Mouse (Mus musculus) cerebellum, postnatal 36 days (tissue): ENCODE results near the gene Ppip5k2.
"Not testable (repeated sequence)": the region's sequence is repeated elsewhere in the genome, so short reads cannot be mapped to it uniquely, and the experiment has no call there.

ENCODE experiments used
- DNase-seq, 2 experiments: peaks; one replicate each; pipeline ENCODE4 v3.0.0; 2021 to 2022; ENCODE audit warnings: mixed read lengths in 2 of 2

The Ppip5k2 gene

DNA sequence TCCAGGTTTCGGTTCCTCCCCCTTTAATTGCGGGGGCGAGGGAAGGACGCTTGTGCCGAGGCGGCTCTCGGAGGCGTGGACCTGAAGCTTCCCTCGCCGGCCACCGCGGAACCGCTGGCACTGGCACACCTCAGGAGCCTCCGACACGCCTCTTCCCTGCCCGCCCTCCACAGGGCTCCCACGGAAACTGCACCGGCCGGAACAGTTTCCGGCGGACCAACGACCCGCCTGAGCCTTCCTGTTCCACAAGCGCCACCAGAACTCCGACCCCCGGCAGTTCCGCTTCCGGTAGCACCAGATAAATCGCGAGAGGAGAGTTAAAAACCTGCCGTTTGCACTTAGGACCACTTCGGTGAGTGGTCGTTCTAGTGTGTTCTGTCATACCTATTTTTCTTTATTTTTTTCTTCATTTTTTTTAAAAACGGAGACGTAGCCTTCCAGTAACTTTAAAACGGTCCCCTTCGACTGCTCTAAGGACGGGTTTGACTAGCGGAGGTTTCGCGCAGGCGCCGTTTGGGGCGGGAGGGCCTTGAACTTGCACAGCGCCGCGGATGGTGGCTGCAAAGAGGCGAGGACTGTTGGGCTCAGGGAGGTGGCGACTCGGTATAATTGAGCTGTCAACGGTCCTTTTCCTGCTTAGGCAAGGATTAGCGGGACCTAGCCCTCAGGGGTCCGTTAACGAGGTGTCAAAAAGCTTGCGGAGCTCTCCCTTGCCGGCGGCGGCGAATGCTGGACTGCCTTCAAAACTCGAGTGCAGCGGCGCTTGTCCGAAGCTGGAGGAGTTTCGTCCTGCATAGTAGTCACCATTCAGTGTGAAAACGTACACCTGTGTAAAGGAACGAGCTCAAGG is at the start of gene Ppip5k2, which contains the start of gene Gin1:
TSS of gene Ppip5k2 (minus strand) at position 508 of the 850 bp plus-strand sequence.
TSS of gene Gin1 (plus strand) at position 269 of the 850 bp plus-strand sequence.
- peak; percentile 95 to 96 for DNase-seq

GRCm38 (mm10) chr1:97809255-97809912 is 39.2 kb upstream of the Ppip5k2 start:
- no peak for DNase-seq

GRCm38 (mm10) chr1:97804520-97804919 is 34.3 kb upstream of the Ppip5k2 start:
- DNase-seq = no peak

- DNase-seq = no peak
Observed at GRCm38 (mm10) chr1:97802207-97802902, 32.1 kb upstream of the Ppip5k2 start.

DNA sequence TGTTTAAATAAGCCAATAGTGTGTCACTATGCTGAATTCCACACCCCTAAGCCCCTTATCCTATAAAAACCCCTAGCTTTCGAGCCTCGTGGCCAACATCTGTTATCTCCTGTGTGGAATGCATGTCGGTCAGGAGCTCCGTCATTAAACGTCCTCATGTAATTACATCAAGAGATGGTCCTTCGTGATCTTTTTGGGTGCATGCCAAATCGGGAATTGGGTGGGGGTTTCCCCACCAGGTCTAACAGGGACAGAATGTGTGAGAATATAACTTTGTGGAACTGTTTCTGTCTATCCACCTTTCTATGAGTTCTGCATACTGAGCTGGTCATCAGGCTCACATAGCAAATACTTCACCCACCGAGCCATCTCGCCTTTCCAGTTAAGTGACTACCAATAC is 25.7 kb upstream of the Ppip5k2 start:
- DNase-seq = no peak

DNA sequence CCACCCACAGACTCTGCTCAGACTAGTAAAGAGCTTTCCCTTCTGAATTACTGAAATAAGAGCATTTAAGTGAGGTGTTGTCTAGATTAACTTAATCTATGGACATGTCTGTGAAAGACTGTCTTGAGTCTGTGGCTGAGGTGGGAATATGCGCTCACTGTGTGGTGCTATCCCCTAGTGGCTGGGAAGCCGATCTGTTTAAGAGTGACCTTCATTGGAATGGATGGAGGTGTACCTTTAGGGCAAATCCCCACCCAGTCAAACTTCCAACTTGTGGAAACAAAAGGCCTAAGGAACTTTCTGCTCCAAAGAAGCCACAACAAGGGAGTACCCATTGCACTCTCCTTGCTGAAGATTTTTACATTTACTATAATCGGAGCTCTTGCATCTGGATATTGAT is 23.9 kb upstream of the Ppip5k2 start:
- no peak for DNase-seq

- DNase-seq = no peak
Observed at GRCm38 (mm10) chr1:97788490-97788889, 18.3 kb upstream of the Ppip5k2 start.

DNA sequence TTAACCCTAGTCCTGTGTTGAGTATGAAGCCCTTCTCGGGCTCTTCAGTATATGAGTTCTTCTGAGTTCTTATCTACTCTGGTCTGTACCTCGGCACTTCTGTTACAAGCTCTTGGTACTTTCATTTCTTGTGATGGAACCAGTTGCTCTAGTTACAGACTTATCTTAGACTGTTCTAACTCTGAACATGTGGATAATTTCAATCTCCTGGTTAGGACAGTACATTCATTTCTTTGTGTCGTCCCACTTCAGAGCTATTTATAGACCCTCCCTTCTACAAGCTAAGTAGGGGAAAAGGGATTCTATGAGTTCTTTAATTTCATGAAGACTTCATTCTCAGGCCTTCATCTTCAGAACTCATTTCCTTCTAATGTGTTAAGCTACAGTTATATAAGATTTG is 17.5 kb upstream of the Ppip5k2 start:
- no peak for DNase-seq

DNA sequence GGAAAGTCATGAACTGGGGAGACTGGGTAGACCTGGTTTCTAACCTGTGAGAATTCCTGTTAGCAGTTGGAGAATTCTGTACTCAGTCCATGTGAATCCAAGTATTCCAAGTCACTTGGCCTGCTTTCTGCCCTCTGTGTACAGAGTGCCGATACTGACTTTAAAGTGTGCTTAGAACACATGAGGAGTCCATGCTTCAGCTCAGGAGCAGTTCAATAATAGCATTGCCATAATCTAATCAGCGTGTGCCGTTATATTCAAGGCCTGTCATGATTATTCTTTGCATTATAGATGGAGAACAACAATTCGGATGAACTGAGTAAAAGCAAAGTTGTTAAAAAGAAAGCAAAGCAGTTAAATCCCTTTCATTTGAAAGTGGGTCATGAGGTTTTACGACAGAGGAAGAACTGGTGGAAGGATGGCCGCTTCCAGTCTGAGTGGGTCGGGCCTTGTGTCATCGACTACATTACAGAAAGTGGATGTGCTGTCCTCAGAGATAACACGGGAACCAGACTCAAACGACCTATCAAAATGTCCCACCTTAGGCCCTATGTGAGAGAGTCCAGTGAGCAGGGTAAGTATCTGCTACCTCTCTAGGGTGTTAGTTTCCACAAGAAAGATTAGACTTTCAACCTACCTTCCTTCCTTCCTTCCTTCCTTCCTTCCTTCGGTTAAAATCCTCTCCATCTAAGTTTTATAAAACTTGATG is 15.6 kb upstream of the Ppip5k2 start:
- no peak for DNase-seq

- DNase-seq = no peak
Observed at GRCm38 (mm10) chr1:97784928-97785327, 14.7 kb upstream of the Ppip5k2 start.

GRCm38 (mm10) chr1:97781674-97782073 is 11.5 kb upstream of the Ppip5k2 start:
- DNase-seq = no peak

- no peak for DNase-seq
Observed at GRCm38 (mm10) chr1:97773973-97774372, 3.8 kb upstream of the Ppip5k2 start.

- no peak for DNase-seq
Observed at GRCm38 (mm10) chr1:97773362-97773761, 3.2 kb upstream of the Ppip5k2 start.

GRCm38 (mm10) chr1:97771727-97772126 is 1.5 kb upstream of the Ppip5k2 start:
- DNase-seq = no peak

DNA sequence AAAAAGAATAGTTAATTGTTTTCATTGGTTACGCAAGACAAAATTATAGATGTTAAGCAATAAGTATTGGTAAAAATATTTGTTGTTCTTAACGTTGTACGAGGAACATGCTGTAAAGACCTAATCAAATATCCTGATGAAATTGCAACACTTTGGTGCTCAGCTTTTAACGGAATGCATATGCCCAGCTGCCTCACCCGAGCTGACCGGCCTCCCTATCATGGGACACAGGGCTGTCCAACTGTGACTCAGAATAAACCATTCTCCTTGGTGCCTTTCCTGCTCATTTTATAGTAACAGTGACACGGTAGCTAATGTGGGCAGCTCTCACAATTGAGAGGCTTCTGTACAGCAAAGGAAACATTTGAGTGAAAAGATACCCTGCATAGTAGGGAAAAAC is 907 bp upstream of the Ppip5k2 start:
- DNase-seq = no peak

DNA sequence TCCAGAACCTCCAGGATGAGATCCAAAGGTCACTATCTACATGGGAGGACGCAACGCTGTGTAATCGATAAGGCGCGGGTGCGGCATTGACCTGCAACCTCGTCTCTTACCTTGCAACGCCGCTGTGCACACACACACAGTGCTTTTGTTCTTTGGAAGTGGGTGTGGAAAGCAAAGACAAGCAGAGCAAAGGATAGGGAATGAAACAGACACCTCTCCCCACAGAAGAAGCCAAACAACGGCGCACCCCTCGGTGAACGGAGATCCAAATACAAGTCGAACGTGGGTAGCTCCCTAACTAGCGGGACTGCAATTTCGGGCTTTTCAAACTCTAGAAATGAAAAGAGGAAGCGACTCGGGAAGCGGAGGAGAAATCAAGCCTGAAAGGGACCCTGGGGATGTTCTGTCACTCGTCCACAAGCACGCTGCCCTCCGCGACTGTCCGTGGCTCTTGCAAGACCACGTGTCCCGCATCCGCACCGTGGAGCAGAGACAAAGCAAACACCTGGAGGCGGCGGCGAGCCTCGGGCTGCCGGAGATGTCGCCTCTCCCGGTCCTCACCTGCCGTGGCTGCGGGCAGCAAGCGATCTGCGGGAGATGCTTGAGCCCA is 812 bp downstream of the Ppip5k2 start:
- peak in 1 of 2 experiments; percentile 18 for DNase-seq

DNA sequence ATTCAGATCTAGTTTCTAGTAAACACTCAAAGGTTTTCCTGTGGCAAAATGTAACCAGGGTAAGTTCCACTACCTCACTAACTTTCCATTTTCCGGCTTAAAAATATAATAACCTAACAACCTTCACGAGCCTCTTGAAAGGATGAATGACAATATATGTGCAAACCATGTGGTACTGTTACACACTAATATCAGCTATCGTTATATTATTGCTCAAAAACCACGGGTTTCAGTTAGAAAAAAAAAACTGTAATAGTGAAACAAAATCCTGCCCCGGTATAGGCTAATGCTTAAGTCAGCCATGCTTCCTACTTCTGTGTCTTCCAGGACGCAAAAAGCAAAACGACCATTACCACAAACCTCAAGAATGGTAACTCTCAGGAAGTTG is 1.3 kb downstream of the Ppip5k2 start:
- DNase-seq = no peak

- no peak for DNase-seq
Observed at GRCm38 (mm10) chr1:97768089-97768488, 2.1 kb downstream of the Ppip5k2 start.

DNA sequence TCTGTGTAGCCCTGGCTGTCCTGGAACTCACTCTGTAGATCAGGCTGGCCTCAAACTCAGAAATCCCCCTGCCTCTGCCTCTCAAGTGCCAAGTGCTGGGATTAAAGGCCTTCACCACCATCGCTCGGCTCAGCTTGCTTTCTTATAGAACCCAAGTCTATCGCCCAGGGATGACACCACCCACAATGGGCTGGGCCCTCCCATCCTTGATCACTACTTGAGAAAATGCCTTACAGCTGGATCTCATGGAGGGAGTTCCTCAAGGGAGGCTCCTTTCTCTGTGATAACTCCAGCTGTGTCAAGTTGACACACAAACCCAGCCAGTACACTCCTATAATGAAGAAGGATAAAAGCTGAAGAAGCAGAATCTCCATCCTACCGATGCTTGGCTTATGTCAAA is 4.5 kb downstream of the Ppip5k2 start:
- DNase-seq = not testable (repeated sequence)

DNA sequence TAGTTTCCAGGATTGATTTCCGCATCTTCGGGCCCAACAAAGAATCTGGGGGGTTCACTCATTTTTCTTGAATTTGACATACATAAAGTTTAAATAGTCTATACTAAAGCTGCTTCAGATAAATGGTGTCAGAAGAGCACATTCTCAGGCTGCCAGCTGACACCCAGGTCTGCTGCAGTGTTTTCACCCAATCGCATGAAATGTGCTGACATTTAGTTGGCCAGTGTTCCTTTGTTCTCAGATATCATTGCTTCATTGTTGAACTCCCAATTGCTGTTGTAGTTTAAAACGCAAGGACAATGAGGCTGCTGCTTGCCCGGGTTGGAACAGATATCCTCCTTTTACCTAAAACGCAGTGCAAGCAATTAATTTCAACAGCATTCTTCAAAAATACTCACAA is 8.7 kb downstream of the Ppip5k2 start:
- no peak for DNase-seq

- DNase-seq = no peak
Observed at GRCm38 (mm10) chr1:97760598-97760997, 9.6 kb downstream of the Ppip5k2 start.

- DNase-seq = no peak
Observed at GRCm38 (mm10) chr1:97759841-97760240, 10.4 kb downstream of the Ppip5k2 start.
